Mouse (Mus musculus): ENCODE measurements around the gene AI854703. TPM values are rescaled to one million over a fixed set of nuclear protein-coding genes. Genes with fewer than 3 reads are reported as not detected.

The AI854703 gene
- total RNA-seq, 1 experiment from 2014 or later = 0.35 TPM

DNA sequence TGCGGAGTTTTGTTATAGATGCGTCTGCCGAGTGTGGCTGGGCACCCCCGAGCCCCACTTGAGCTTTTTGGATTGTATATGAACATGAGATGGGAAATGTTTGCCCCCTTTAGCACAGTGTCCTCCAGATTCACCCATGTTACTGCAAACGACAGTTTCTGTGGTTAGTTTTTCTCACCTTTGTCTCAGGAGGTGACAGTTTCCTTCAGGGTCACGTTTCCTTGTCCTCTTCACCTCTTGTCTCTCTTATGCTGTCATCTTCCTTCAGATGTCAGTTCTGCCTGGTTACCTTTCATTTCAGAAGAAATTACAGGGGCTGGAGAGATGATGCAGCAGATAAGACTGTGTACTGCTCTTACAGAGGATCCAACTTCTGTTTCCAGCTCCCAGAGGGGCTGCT is 53.1 kb downstream of the AI854703 start:
- ATAC-seq (ENCODE audit: extremely low read depth, insufficient number of reproducible peaks, low FRiP score, poor library complexity, severe bottlenecking) = no peak

DNA sequence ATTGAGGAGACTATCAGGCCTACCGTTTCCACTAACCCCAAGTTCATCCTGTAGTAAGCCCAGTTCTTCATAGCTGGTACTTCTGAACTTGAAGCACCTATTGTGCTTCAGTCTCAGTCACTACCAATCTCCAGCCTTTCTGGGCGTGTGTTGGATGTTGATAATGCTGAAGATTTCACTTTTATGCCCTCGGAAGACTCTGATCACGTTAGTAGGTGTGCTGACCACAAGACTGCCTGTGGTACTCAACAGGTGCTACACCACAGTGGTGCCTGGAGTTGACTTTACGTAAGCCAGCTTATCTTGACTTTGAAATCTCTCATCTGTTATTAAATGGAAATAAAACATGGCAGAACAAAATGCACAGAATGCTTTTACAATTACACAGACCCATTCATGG is 53.9 kb downstream of the AI854703 start:
- no peak for ATAC-seq (ENCODE audit: extremely low read depth, insufficient number of reproducible peaks, low FRiP score, poor library complexity, severe bottlenecking)

DNA sequence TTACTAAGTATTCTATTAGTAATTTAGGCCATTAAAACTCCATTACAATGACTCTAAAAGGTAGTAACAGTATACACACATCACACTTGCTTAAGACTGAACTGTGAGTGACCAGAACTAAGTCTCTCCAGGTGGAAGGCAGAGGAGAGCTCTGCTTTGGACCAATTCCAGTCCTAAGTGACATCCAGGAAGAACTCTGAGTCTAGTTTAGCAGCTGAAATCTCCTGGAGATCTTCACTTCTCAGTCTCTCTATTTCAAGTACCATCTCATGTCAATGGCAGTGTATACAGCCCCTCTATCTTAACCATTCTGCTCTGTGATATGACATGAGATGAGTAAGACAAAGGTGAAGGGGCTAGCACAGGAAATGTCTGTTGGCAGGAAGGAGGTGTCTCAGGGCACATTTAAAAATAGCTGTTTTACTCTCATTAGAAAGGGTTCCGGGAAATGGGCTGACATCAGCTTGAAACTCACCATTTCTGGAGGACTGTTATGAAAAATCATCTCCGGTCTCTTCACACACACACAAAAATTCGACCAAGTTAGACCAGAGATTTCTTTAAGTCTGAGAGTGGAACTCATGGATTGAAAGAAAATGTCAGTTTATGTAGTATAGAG is 55.0 kb downstream of the AI854703 start:
- no peak for ATAC-seq (ENCODE audit: extremely low read depth, insufficient number of reproducible peaks, low FRiP score, poor library complexity, severe bottlenecking)

DNA sequence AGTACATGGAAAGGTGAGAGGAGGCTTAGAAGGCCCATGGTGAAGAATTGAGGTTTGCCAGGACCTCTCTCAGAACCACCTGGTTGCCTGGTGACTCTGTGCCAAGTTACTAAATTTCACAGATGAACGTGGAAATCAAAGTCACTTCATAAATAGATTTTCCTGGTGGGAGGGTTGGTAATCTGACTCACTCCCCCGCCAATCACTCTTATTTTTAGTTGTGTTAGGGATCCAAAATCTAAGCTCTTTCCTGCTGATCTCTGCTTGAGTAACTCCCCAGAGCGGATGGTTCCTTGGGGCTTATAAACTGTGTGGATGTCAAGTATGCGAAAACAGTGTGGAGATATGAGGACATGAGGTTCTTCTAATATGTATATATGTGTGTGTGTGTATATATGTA is 55.7 kb downstream of the AI854703 start:
- ATAC-seq (ENCODE audit: extremely low read depth, insufficient number of reproducible peaks, low FRiP score, poor library complexity, severe bottlenecking) = no peak

Other genes starting within 250 kb of the AI854703 start
- gene Krba1, start 231.2 kb upstream of the AI854703 start, total RNA-seq (2017) = 14.5 and 15.5 TPM in 2 replicates
- gene Zfp467, start 180.9 kb upstream of the AI854703 start, total RNA-seq (2017) = 4.9 and 10.8 TPM in 2 replicates
- gene Sspo, start 178.5 kb upstream of the AI854703 start, total RNA-seq (2017) = not detected in 2 replicates
- 0.49 TPM in 1 of 2 replicates, not detected in the other for gene Atp6v0e2, start 89.1 kb upstream of the AI854703 start, total RNA-seq (2017)
- gene Lrrc61, start 72.0 kb upstream of the AI854703 start, total RNA-seq (2017) = 19.8 and 30.1 TPM in 2 replicates
- 0.37 TPM in 1 of 2 replicates, not detected in the other for gene Rarres2, start 54.0 kb upstream of the AI854703 start, total RNA-seq (2017)
- gene Gm45021, start 37.2 kb upstream of the AI854703 start, total RNA-seq (2017) = not detected in 2 replicates
- gene Repin1, start 32.9 kb upstream of the AI854703 start, total RNA-seq (2017) = 2.9 and 3.1 TPM in 2 replicates
- gene Gm44965, start 32.8 kb upstream of the AI854703 start, total RNA-seq (2017) = not detected in 2 replicates
- 1.1 and 2.6 TPM in 2 replicates for gene Zfp775, start 24.7 kb upstream of the AI854703 start, total RNA-seq (2017)
- gene Gimap8, start 20.5 kb downstream of the AI854703 start, total RNA-seq (2017) = 270 and 290 TPM in 2 replicates
- gene Gimap9, start 49.4 kb downstream of the AI854703 start, total RNA-seq (2017) = 132 and 133 TPM in 2 replicates
- 627 and 688 TPM in 2 replicates for gene Gimap4, start 57.8 kb downstream of the AI854703 start, total RNA-seq (2017)
- 892 and 934 TPM in 2 replicates for gene Gimap6, start 81.5 kb downstream of the AI854703 start, total RNA-seq (2017)
- gene Gm28053, start 91.8 kb downstream of the AI854703 start, total RNA-seq (2017) = 24.7 and 34.2 TPM in 2 replicates
- gene Gimap7, start 91.9 kb downstream of the AI854703 start, total RNA-seq (2017) = 121 TPM in 2 replicates
- 288 and 296 TPM in 2 replicates for gene Gimap1, start 112.3 kb downstream of the AI854703 start, total RNA-seq (2017)
- gene Gimap5, start 119.4 kb downstream of the AI854703 start, total RNA-seq (2017) = 83.5 and 86.2 TPM in 2 replicates
- 311 and 314 TPM in 2 replicates for gene Gimap3, start 144.1 kb downstream of the AI854703 start, total RNA-seq (2017)
- 4.1 and 6.6 TPM in 2 replicates for gene Tmem176a, start 214.2 kb downstream of the AI854703 start, total RNA-seq (2017)
- 11.2 and 14.4 TPM in 2 replicates for gene Tmem176b, start 214.7 kb downstream of the AI854703 start, total RNA-seq (2017)
- not detected in 2 replicates for gene Aoc1, start 246.1 kb downstream of the AI854703 start, total RNA-seq (2017)

All from neutrophil, adult 5-6 weeks (primary cell).